Mouse (Mus musculus): Measurements from ENCODE around the gene Rabgap1l. TPM values are rescaled to one million over a fixed set of nuclear protein-coding genes. Genes with fewer than 3 reads are reported as not detected.

Gene Rabgap1l
- total and polyA plus RNA-seq, 2 experiments from 2014 or later, result 27.4 to 140 TPM

- H3K4me1 ChIP-seq (ENCODE audit: insufficient read depth), result no peaks in the 10 kb centered on the region
- WGBS, result 83% methylated on average over 5 of the region's 5 CpGs
- H3K27me3 ChIP-seq (ENCODE audit: insufficient read depth, low read length), result no peaks in the 10 kb centered on the region
- H3K4me3 ChIP-seq (ENCODE audit: low read depth, low read length), result no peak overlapping the region
- H3K36me3 ChIP-seq (ENCODE audit: insufficient read depth), result peaks cover 4% of the 10 kb centered on the region; the same call in 1 of the 2 replicates
- H3K4me2 ChIP-seq (ENCODE audit: low read depth), result no peak overlapping the region
- no peaks in the 10 kb centered on the region for H3K9me3 ChIP-seq (ENCODE audit: low read length)
- ATAC-seq (no peak), DNase-seq (no peak)
- no peak overlapping the region for H3K27ac ChIP-seq (ENCODE audit: low read depth, low read length)
- no peak overlapping the region for H3K9ac ChIP-seq
- no peak for TF ChIP-seq CTCF (IDR thresholded peaks at IDR 0.05; ENCODE audit: low read depth)
Observed at GRCm38 (mm10) chr1:160251388-160252007, 541.5 kb downstream of the Rabgap1l start.

GRCm38 (mm10) chr1:160250782-160251181 is 542.2 kb downstream of the Rabgap1l start:
- H3K36me3 ChIP-seq (ENCODE audit: insufficient read depth), result peaks cover 2% of the 10 kb centered on the region; the same call in 1 of the 2 replicates
- DNase-seq (no peak), ATAC-seq (no peak)
- H3K9ac ChIP-seq, result no peak overlapping the region
- no peaks in the 10 kb centered on the region for H3K27me3 ChIP-seq (ENCODE audit: insufficient read depth, low read length)
- no peak overlapping the region for H3K27ac ChIP-seq (ENCODE audit: low read depth, low read length)
- H3K4me1 ChIP-seq (ENCODE audit: insufficient read depth), result no peaks in the 10 kb centered on the region
- no peaks in the 10 kb centered on the region for H3K9me3 ChIP-seq (ENCODE audit: low read length)
- 70% methylated on average over 4 of the region's 4 CpGs for WGBS
- H3K4me3 ChIP-seq (ENCODE audit: low read depth, low read length), result no peak overlapping the region
- H3K4me2 ChIP-seq (ENCODE audit: low read depth), result no peak overlapping the region
- TF ChIP-seq CTCF (IDR thresholded peaks at IDR 0.05; ENCODE audit: low read depth), result no peak

GRCm38 (mm10) chr1:160249786-160250185 is 543.2 kb downstream of the Rabgap1l start:
- DNase-seq, result no peak
- no peak for TF ChIP-seq CTCF (IDR thresholded peaks at IDR 0.05; ENCODE audit: low read depth)

GRCm38 (mm10) chr1:160247473-160247872 is 545.5 kb downstream of the Rabgap1l start:
- H3K36me3 ChIP-seq (ENCODE audit: insufficient read depth), result no peaks in the 10 kb centered on the region
- no peak overlapping the region for H3K27ac ChIP-seq (ENCODE audit: low read depth, low read length)
- no peak overlapping the region for H3K4me3 ChIP-seq (ENCODE audit: low read depth, low read length)
- DNase-seq, result no peak
- no peak for ATAC-seq
- 86% methylated on average over 9 of the region's 9 CpGs for WGBS
- H3K27me3 ChIP-seq (ENCODE audit: insufficient read depth, low read length), result no peaks in the 10 kb centered on the region
- no peaks in the 10 kb centered on the region for H3K4me1 ChIP-seq (ENCODE audit: insufficient read depth)
- no peak for TF ChIP-seq CTCF (IDR thresholded peaks at IDR 0.05; ENCODE audit: low read depth)
- H3K9me3 ChIP-seq (ENCODE audit: low read length), result no peaks in the 10 kb centered on the region
- H3K9ac ChIP-seq, result no peak overlapping the region
- H3K4me2 ChIP-seq (ENCODE audit: low read depth), result no peak overlapping the region

More at GRCm38 (mm10) chr1:160249786-160250185, 543.2 kb downstream of the Rabgap1l start:
- 83% methylated on average over 3 of the region's 3 CpGs for WGBS
- H3K4me3 ChIP-seq (ENCODE audit: low read depth, low read length), result no peak overlapping the region
- H3K36me3 ChIP-seq (ENCODE audit: insufficient read depth), result no peaks in the 10 kb centered on the region
- H3K27ac ChIP-seq (ENCODE audit: low read depth, low read length), result no peak overlapping the region
- H3K27me3 ChIP-seq (ENCODE audit: insufficient read depth, low read length), result no peaks in the 10 kb centered on the region
- no peaks in the 10 kb centered on the region for H3K9me3 ChIP-seq (ENCODE audit: low read length)
- no peak for ATAC-seq
- no peaks in the 10 kb centered on the region for H3K4me1 ChIP-seq (ENCODE audit: insufficient read depth)
- H3K4me2 ChIP-seq (ENCODE audit: low read depth), result no peak overlapping the region
- no peak overlapping the region for H3K9ac ChIP-seq

GRCm38 (mm10) chr1:160246844-160247243 is 546.2 kb downstream of the Rabgap1l start:
- Histone ChIP-seq H3K9me3 (ENCODE audit: low read length) (no peaks in the 10 kb centered on the region), H3K27me3 (ENCODE audit: insufficient read depth, low read length) (no peaks in the 10 kb centered on the region), H3K9ac (no peak overlapping the region), H3K4me3 (ENCODE audit: low read depth, low read length) (no peak overlapping the region), H3K36me3 (ENCODE audit: insufficient read depth) (no peaks in the 10 kb centered on the region), H3K27ac (ENCODE audit: low read depth, low read length) (no peak overlapping the region), H3K4me1 (ENCODE audit: insufficient read depth) (no peaks in the 10 kb centered on the region), H3K4me2 (ENCODE audit: low read depth) (no peak overlapping the region)
- ATAC-seq, result no peak
- WGBS, result 62% methylated on average over 4 of the region's 4 CpGs
- no peak for DNase-seq
- no peak for TF ChIP-seq CTCF (IDR thresholded peaks at IDR 0.05; ENCODE audit: low read depth)

GRCm38 (mm10) chr1:160245954-160246353 is 547.1 kb downstream of the Rabgap1l start:
- WGBS, result 77% methylated on average over 2 of the region's 2 CpGs
- H3K4me1 ChIP-seq (ENCODE audit: insufficient read depth), result no peaks in the 10 kb centered on the region
- H3K4me2 ChIP-seq (ENCODE audit: low read depth), result no peak overlapping the region
- H3K36me3 ChIP-seq (ENCODE audit: insufficient read depth), result no peaks in the 10 kb centered on the region
- no peak for TF ChIP-seq CTCF (IDR thresholded peaks at IDR 0.05; ENCODE audit: low read depth)
- H3K4me3 ChIP-seq (ENCODE audit: low read depth, low read length), result no peak overlapping the region
- no peak overlapping the region for H3K9ac ChIP-seq
- no peaks in the 10 kb centered on the region for H3K9me3 ChIP-seq (ENCODE audit: low read length)
- ATAC-seq (no peak), DNase-seq (no peak)
- no peaks in the 10 kb centered on the region for H3K27me3 ChIP-seq (ENCODE audit: insufficient read depth, low read length)
- no peak overlapping the region for H3K27ac ChIP-seq (ENCODE audit: low read depth, low read length)

- H3K36me3 ChIP-seq (ENCODE audit: insufficient read depth), result 0 out of 2 replicates have a peak, but pooled peaks cover 1% of the 10 kb centered on the region
- H3K4me1 ChIP-seq (ENCODE audit: insufficient read depth), result no peaks in the 10 kb centered on the region
- H3K9me3 ChIP-seq (ENCODE audit: low read length), result no peaks in the 10 kb centered on the region
- H3K27ac ChIP-seq (ENCODE audit: low read depth, low read length), result no peak overlapping the region
- ATAC-seq (no peak), DNase-seq (no peak)
- H3K4me3 ChIP-seq (ENCODE audit: low read depth, low read length), result no peak overlapping the region
- no peak overlapping the region for H3K9ac ChIP-seq
- no peaks in the 10 kb centered on the region for H3K27me3 ChIP-seq (ENCODE audit: insufficient read depth, low read length)
- no peak for TF ChIP-seq CTCF (IDR thresholded peaks at IDR 0.05; ENCODE audit: low read depth)
- WGBS, result 94% methylated on average over 5 of the region's 5 CpGs
- H3K4me2 ChIP-seq (ENCODE audit: low read depth), result no peak overlapping the region
Observed at GRCm38 (mm10) chr1:160244689-160245088, 548.3 kb downstream of the Rabgap1l start.

Data from forebrain, postnatal 0 days (tissue).